Mouse (Mus musculus): ENCODE data around the gene Igfbp1. TPM values are rescaled to one million over a fixed set of nuclear protein-coding genes. Genes with fewer than 3 reads are reported as not detected.

The Igfbp1 gene
- polyA plus RNA-seq (2012; fragmentation: generic; extraction: Trizol): not detected

GRCm38 (mm10) chr11:7197491-7197941, at the start of gene Igfbp1:
Igfbp1 (plus strand) TSS chr11:7197782.
- Histone ChIP-seq H3K36me3 (ENCODE audit: control insufficient read depth, insufficient read depth) (no peaks in the 10 kb centered on the region), H3ac (ENCODE audit: control insufficient read depth, insufficient read length) (no peak within 1 kb of the TSS), H3K79me2 (ENCODE audit: control insufficient read depth, insufficient read depth) (no peaks in the 10 kb centered on the region), H3K27me3 (ENCODE audit: control insufficient read depth, insufficient read depth, insufficient read length) (no peaks in the 10 kb centered on the region), H3K4me3 (no peak within 1 kb of the TSS), H3K4me2 (ENCODE audit: low read depth) (no peak within 1 kb of the TSS)
- TF ChIP-seq MYOG (IDR thresholded peaks at IDR 0.05; ENCODE audit: control insufficient read depth in 1 of 3, insufficient read depth in 1 of 3, insufficient read length in 2 of 3, low read depth in 2 of 3) (no peak), E2F4 (IDR thresholded peaks at IDR 0.05; ENCODE audit: insufficient read depth) (no peak), POLR2A (IDR thresholded peaks at IDR 0.05; ENCODE audit: insufficient read length, low read depth) (no peak)

- Histone ChIP-seq H3K36me3 (ENCODE audit: control insufficient read depth, insufficient read depth) (no peaks in the 10 kb centered on the region), H3K4me3 (no peak overlapping the region), H3K4me2 (ENCODE audit: low read depth) (no peak overlapping the region), H3ac (ENCODE audit: control insufficient read depth, insufficient read length) (no peak overlapping the region), H3K27me3 (ENCODE audit: control insufficient read depth, insufficient read depth, insufficient read length) (no peaks in the 10 kb centered on the region), H3K79me2 (ENCODE audit: control insufficient read depth, insufficient read depth) (no peaks in the 10 kb centered on the region)
- TF ChIP-seq USF1 (IDR thresholded peaks at IDR 0.05; ENCODE audit: low read depth): no peak
- TF ChIP-seq SRF (IDR thresholded peaks at IDR 0.05; ENCODE audit: control insufficient read depth, insufficient read length, low read depth): no peak
- TF ChIP-seq TCF3 (IDR thresholded peaks at IDR 0.05; ENCODE audit: insufficient read length, low read depth): no peak
- TF ChIP-seq POLR2A (IDR thresholded peaks at IDR 0.05; ENCODE audit: insufficient read length, low read depth): no peak
- TF ChIP-seq CEBPB (IDR thresholded peaks at IDR 0.05; ENCODE audit: insufficient read depth, poor library complexity, severe bottlenecking): no peak
- no peak for TF ChIP-seq TCF12 (IDR thresholded peaks at IDR 0.05; ENCODE audit: insufficient read depth, poor library complexity, severe bottlenecking)
- TF ChIP-seq POLR2AphosphoS2 (IDR thresholded peaks at IDR 0.05; ENCODE audit: insufficient read length, low read depth): no peak
- TF ChIP-seq E2F4 (IDR thresholded peaks at IDR 0.05; ENCODE audit: insufficient read depth): no peak
- no peak for TF ChIP-seq MAX (IDR thresholded peaks at IDR 0.05; ENCODE audit: low read depth)
- no peak for TF ChIP-seq REST (IDR thresholded peaks at IDR 0.05; ENCODE audit: insufficient read depth, insufficient read length)
- TF ChIP-seq MYOG (IDR thresholded peaks at IDR 0.05; ENCODE audit: control insufficient read depth in 1 of 3, insufficient read depth in 1 of 3, insufficient read length in 2 of 3, low read depth in 2 of 3): no peak
- no peak for TF ChIP-seq MYOD1 (IDR thresholded peaks at IDR 0.05; ENCODE audit: control insufficient read depth in 1 of 3, insufficient read length in 2 of 3, low read depth in 2 of 3)
Measured at GRCm38 (mm10) chr11:7147945-7148344, 49.6 kb upstream of the Igfbp1 start.

- Histone ChIP-seq H3ac (ENCODE audit: control insufficient read depth, insufficient read length) (no peak overlapping the region), H3K79me2 (ENCODE audit: control insufficient read depth, insufficient read depth) (no peaks in the 10 kb centered on the region), H3K4me2 (ENCODE audit: low read depth) (no peak overlapping the region), H3K27me3 (ENCODE audit: control insufficient read depth, insufficient read depth, insufficient read length) (no peaks in the 10 kb centered on the region), H3K4me3 (no peak overlapping the region), H3K36me3 (ENCODE audit: control insufficient read depth, insufficient read depth) (no peaks in the 10 kb centered on the region)
- TF ChIP-seq SRF (IDR thresholded peaks at IDR 0.05; ENCODE audit: control insufficient read depth, insufficient read length, low read depth): no peak
- no peak for TF ChIP-seq TCF12 (IDR thresholded peaks at IDR 0.05; ENCODE audit: insufficient read depth, poor library complexity, severe bottlenecking)
- no peak for TF ChIP-seq REST (IDR thresholded peaks at IDR 0.05; ENCODE audit: insufficient read depth, insufficient read length)
- no peak for TF ChIP-seq E2F4 (IDR thresholded peaks at IDR 0.05; ENCODE audit: insufficient read depth)
- TF ChIP-seq CEBPB (IDR thresholded peaks at IDR 0.05; ENCODE audit: insufficient read depth, poor library complexity, severe bottlenecking): no peak
- TF ChIP-seq USF1 (IDR thresholded peaks at IDR 0.05; ENCODE audit: low read depth): no peak
- no peak for TF ChIP-seq TCF3 (IDR thresholded peaks at IDR 0.05; ENCODE audit: insufficient read length, low read depth)
Measured at GRCm38 (mm10) chr11:7149471-7149870, 48.1 kb upstream of the Igfbp1 start.

- Histone ChIP-seq H3K36me3 (ENCODE audit: control insufficient read depth, insufficient read depth) (no peaks in the 10 kb centered on the region), H3ac (ENCODE audit: control insufficient read depth, insufficient read length) (no peak overlapping the region), H3K79me2 (ENCODE audit: control insufficient read depth, insufficient read depth) (no peaks in the 10 kb centered on the region), H3K4me2 (ENCODE audit: low read depth) (no peak overlapping the region), H3K4me3 (no peak overlapping the region), H3K27me3 (ENCODE audit: control insufficient read depth, insufficient read depth, insufficient read length) (no peaks in the 10 kb centered on the region)
- no peak for TF ChIP-seq POLR2A (IDR thresholded peaks at IDR 0.05; ENCODE audit: insufficient read length, low read depth)
- TF ChIP-seq REST (IDR thresholded peaks at IDR 0.05; ENCODE audit: insufficient read depth, insufficient read length): no peak
- TF ChIP-seq POLR2AphosphoS2 (IDR thresholded peaks at IDR 0.05; ENCODE audit: insufficient read length, low read depth): no peak
- no peak for TF ChIP-seq TCF12 (IDR thresholded peaks at IDR 0.05; ENCODE audit: insufficient read depth, poor library complexity, severe bottlenecking)
- no peak for TF ChIP-seq MAX (IDR thresholded peaks at IDR 0.05; ENCODE audit: low read depth)
- TF ChIP-seq MYOD1 (IDR thresholded peaks at IDR 0.05; ENCODE audit: control insufficient read depth in 1 of 3, insufficient read length in 2 of 3, low read depth in 2 of 3): no peak
- TF ChIP-seq TCF3 (IDR thresholded peaks at IDR 0.05; ENCODE audit: insufficient read length, low read depth): no peak
- no peak for TF ChIP-seq SRF (IDR thresholded peaks at IDR 0.05; ENCODE audit: control insufficient read depth, insufficient read length, low read depth)
- no peak for TF ChIP-seq USF1 (IDR thresholded peaks at IDR 0.05; ENCODE audit: low read depth)
- no peak for TF ChIP-seq CEBPB (IDR thresholded peaks at IDR 0.05; ENCODE audit: insufficient read depth, poor library complexity, severe bottlenecking)
- no peak for TF ChIP-seq E2F4 (IDR thresholded peaks at IDR 0.05; ENCODE audit: insufficient read depth)
- TF ChIP-seq MYOG (IDR thresholded peaks at IDR 0.05; ENCODE audit: control insufficient read depth in 1 of 3, insufficient read depth in 1 of 3, insufficient read length in 2 of 3, low read depth in 2 of 3): no peak
Measured at GRCm38 (mm10) chr11:7150511-7150910, 47.1 kb upstream of the Igfbp1 start.

GRCm38 (mm10) chr11:7152371-7152770, 45.2 kb upstream of the Igfbp1 start:
- Histone ChIP-seq H3ac (ENCODE audit: control insufficient read depth, insufficient read length) (no peak overlapping the region), H3K79me2 (ENCODE audit: control insufficient read depth, insufficient read depth) (no peaks in the 10 kb centered on the region), H3K4me2 (ENCODE audit: low read depth) (no peak overlapping the region), H3K36me3 (ENCODE audit: control insufficient read depth, insufficient read depth) (no peaks in the 10 kb centered on the region), H3K4me3 (no peak overlapping the region), H3K27me3 (ENCODE audit: control insufficient read depth, insufficient read depth, insufficient read length) (no peaks in the 10 kb centered on the region)
- TF ChIP-seq POLR2A (IDR thresholded peaks at IDR 0.05; ENCODE audit: insufficient read length, low read depth): no peak
- no peak for TF ChIP-seq MAX (IDR thresholded peaks at IDR 0.05; ENCODE audit: low read depth)
- TF ChIP-seq E2F4 (IDR thresholded peaks at IDR 0.05; ENCODE audit: insufficient read depth): no peak
- no peak for TF ChIP-seq TCF12 (IDR thresholded peaks at IDR 0.05; ENCODE audit: insufficient read depth, poor library complexity, severe bottlenecking)
- no peak for TF ChIP-seq USF1 (IDR thresholded peaks at IDR 0.05; ENCODE audit: low read depth)
- TF ChIP-seq MYOD1 (IDR thresholded peaks at IDR 0.05; ENCODE audit: control insufficient read depth in 1 of 3, insufficient read length in 2 of 3, low read depth in 2 of 3): no peak
- TF ChIP-seq SRF (IDR thresholded peaks at IDR 0.05; ENCODE audit: control insufficient read depth, insufficient read length, low read depth): no peak
- TF ChIP-seq CEBPB (IDR thresholded peaks at IDR 0.05; ENCODE audit: insufficient read depth, poor library complexity, severe bottlenecking): no peak
- no peak for TF ChIP-seq TCF3 (IDR thresholded peaks at IDR 0.05; ENCODE audit: insufficient read length, low read depth)
- TF ChIP-seq MYOG (IDR thresholded peaks at IDR 0.05; ENCODE audit: control insufficient read depth in 1 of 3, insufficient read depth in 1 of 3, insufficient read length in 2 of 3, low read depth in 2 of 3): no peak
- TF ChIP-seq POLR2AphosphoS2 (IDR thresholded peaks at IDR 0.05; ENCODE audit: insufficient read length, low read depth): no peak
- TF ChIP-seq REST (IDR thresholded peaks at IDR 0.05; ENCODE audit: insufficient read depth, insufficient read length): no peak

Measured in myocyte (in vitro differentiated cells).